Mouse (Mus musculus) liver, embryonic 14.5 days (tissue): ENCODE results near the gene 4931414P19Rik.

Experiments
- CTCF ChIP-seq: IDR thresholded peaks from 2 replicates; pipeline ENCODE4 v1.5.1; 2016; ENCODE audit warnings: antibody characterized with exemption, low read depth, control low read depth
- EP300 ChIP-seq: IDR thresholded peaks from 2 replicates; pipeline ENCODE4 v1.6.1; 2016; ENCODE audit warnings: antibody characterized with exemption, low read depth

DNA sequence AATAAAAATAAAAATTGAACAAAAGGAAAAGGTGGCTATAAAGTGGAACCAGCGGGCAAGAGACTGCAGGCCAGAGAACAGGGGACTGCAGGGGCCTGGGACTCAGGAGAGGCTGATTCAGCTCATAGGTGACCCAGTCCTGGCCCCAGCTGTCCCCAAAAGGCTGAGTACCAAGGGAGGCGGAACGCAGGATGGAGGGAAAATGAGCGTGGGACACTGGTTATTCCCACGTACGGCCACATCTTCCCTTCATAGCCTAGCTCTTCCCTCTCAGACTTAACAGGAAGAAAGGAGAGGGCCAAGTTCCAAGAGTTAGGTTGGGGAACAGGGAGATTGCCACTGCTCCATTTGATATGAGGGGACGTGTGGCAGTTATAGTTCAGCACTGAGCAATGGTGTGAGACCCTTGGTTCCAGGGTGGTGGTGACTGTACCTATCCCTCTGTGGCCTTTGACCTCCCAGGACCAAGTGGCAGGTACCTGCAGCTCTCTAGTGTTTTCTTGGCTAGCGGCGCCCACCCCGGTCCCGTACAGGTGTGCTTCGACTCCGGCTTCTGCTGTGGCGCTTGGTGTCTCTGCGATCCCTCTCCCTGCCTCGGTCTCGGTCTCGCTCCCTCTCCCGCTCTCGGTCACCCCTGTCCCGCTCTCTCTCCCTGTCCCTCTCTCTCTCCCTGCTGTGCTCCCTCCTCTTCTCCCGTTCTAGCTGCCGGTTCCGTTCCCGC, 36.6 kb upstream of the 4931414P19Rik start:
- TF ChIP-seq CTCF (no peak), EP300 (no peak)
